Mouse (Mus musculus): ENCODE measurements at regions not wholly inside any gene's neighbourhood (a gene's known extent, or its start where the extent isn't known, plus 50 kb on each side); places are given as distances from the start of the nearest gene placed in this dataset.
A peak's percentile ranks its signal among the peaks of the same experiment; 100 is the strongest.

DNA sequence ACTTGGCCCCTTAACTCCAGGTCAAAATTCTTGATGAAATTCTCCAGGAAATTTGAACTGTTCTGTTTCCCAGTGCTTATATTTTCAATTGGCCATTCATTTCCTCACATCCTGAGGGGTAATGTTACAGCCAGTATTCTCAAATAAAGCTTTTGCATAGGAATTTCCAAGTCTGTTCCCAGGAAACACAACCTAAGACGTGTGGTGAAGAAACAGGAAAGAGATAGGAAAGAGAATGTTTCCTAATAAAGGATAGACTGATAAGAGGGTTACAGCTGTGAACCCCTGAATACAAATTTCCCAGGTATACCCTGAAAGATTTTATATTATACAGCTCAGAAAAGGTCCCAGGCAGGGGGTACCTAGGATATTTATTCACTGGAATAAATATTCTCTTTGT lies 108.0 kb upstream of the Slc22a22 start:
- no peaks in the 10 kb centered on the region for H3K36me3 ChIP-seq (replicated peaks)
- H3K4me3 ChIP-seq (ENCODE audit: low read depth, low read length) = no peak overlapping the region
- no peaks in the 10 kb centered on the region for H3K4me1 ChIP-seq (ENCODE audit: insufficient read depth, low read depth, low read length)
- ATAC-seq (ENCODE audit: extremely low read depth, insufficient number of reproducible peaks, low FRiP score, poor library complexity, severe bottlenecking) = no peak
- TF ChIP-seq TAL1 (conservative IDR thresholded peaks at IDR 0.05; ENCODE audit: low read depth, low read length) = no peak
- no peak for TF ChIP-seq GATA1 (IDR thresholded peaks at IDR 0.05; ENCODE audit: borderline replicate concordance, low read length)
- TF ChIP-seq GATA2 (IDR thresholded peaks at IDR 0.05; ENCODE audit: borderline replicate concordance, low read depth, low read length) = no peak
- no peak for TF ChIP-seq CTCF (IDR thresholded peaks at IDR 0.05; ENCODE audit: low read depth, low read length)
- TF ChIP-seq POLR2AphosphoS5 (IDR thresholded peaks at IDR 0.05; ENCODE audit: insufficient replicate concordance, low read depth, low read length) = no peak
- no peaks in the 10 kb centered on the region for H3K27me3 ChIP-seq (ENCODE audit: insufficient read depth, low read length)
- DNase-seq (ENCODE audit: low spot score) = no peak
- no peaks in the 10 kb centered on the region for H3K9me3 ChIP-seq (replicated peaks)

DNA sequence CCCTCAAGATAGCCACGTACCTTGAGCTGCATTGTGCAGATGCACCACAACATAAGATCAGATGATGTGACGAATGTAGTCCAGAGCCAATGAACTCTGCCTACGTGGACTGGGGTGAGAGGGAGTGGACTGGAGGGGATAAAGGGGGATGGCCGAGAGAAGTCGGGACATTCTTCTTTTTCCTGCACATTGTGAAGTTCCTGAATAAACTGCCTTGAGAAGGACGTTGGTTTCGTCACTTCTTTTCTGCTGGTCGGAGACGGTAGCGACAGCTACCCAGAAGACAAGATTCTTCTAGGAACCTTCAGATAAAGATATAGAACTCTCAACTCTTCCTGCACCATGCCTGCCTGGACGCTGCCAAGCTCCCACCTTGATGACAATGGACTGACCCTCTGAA lies 107.1 kb upstream of the Slc22a22 start:
- no peak for TF ChIP-seq CTCF (IDR thresholded peaks at IDR 0.05; ENCODE audit: low read depth, low read length)
- no peak for TF ChIP-seq GATA2 (IDR thresholded peaks at IDR 0.05; ENCODE audit: borderline replicate concordance, low read depth, low read length)
- Histone ChIP-seq H3K27me3 (ENCODE audit: insufficient read depth, low read length) (no peaks in the 10 kb centered on the region), H3K4me3 (ENCODE audit: low read depth, low read length) (no peak overlapping the region), H3K36me3 (replicated peaks) (no peaks in the 10 kb centered on the region), H3K9me3 (replicated peaks) (no peaks in the 10 kb centered on the region), H3K4me1 (ENCODE audit: insufficient read depth, low read depth, low read length) (no peaks in the 10 kb centered on the region)
- ATAC-seq (ENCODE audit: extremely low read depth, insufficient number of reproducible peaks, low FRiP score, poor library complexity, severe bottlenecking) (no peak), DNase-seq (ENCODE audit: low spot score) (no peak)

DNA sequence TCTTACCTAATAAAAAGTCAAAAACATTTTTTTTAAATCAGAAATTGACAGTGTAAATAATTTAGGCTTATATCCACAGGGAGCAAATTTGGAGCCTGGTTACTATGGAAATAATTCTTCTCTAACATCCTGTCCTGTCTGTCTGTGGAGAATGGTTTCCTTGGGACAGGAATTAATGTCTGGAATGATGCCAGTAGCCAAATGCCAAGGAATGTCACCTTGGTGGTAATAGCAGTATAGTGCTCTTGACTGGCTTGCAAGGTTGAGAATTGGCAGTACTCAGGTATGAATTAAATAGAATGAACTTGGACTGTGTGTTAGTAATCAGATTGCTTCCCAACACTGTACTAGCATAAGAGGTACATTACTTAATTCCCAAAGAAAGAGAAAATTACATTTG lies 103.8 kb upstream of the Slc22a22 start:
- Histone ChIP-seq H3K36me3 (replicated peaks) (no peaks in the 10 kb centered on the region), H3K4me3 (ENCODE audit: low read depth, low read length) (no peak overlapping the region), H3K27me3 (ENCODE audit: insufficient read depth, low read length) (no peaks in the 10 kb centered on the region), H3K9me3 (replicated peaks) (no peaks in the 10 kb centered on the region), H3K4me1 (ENCODE audit: insufficient read depth, low read depth, low read length) (no peaks in the 10 kb centered on the region)
- DNase-seq (ENCODE audit: low spot score) (no peak), ATAC-seq (ENCODE audit: extremely low read depth, insufficient number of reproducible peaks, low FRiP score, poor library complexity, severe bottlenecking) (no peak)
- TF ChIP-seq CTCF (IDR thresholded peaks at IDR 0.05; ENCODE audit: low read depth, low read length) (no peak), POLR2AphosphoS5 (IDR thresholded peaks at IDR 0.05; ENCODE audit: insufficient replicate concordance, low read depth, low read length) (no peak), GATA2 (IDR thresholded peaks at IDR 0.05; ENCODE audit: borderline replicate concordance, low read depth, low read length) (no peak), GATA1 (IDR thresholded peaks at IDR 0.05; ENCODE audit: borderline replicate concordance, low read length) (no peak), TAL1 (conservative IDR thresholded peaks at IDR 0.05; ENCODE audit: low read depth, low read length) (no peak)

DNA sequence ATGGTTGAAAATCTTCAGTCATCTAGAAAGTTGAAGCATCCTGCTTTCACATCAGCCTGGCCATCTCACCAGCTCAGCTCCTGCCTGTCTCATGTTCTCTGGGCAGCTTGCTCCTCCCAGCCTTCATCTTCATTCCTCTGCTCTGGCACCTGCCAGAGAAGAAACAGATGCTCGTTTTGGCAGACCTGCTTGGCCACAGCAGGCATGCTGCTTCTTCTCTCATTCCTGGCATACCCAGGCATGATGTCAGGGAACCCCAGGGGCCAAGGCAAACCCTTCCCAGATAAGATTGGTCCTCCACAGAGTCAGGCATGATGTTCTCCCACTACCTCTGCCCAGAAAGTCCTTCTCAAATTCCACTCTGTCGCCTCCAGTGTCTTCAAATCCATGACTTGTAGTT lies 101.4 kb upstream of the Slc22a22 start:
- no peaks in the 10 kb centered on the region for H3K36me3 ChIP-seq (replicated peaks)
- H3K4me3 ChIP-seq (ENCODE audit: low read depth, low read length) = no peak overlapping the region
- H3K4me1 ChIP-seq (ENCODE audit: insufficient read depth, low read depth, low read length) = no peaks in the 10 kb centered on the region
- DNase-seq (ENCODE audit: low spot score) = no peak
- ATAC-seq (ENCODE audit: extremely low read depth, insufficient number of reproducible peaks, low FRiP score, poor library complexity, severe bottlenecking) = no peak
- H3K9me3 ChIP-seq (replicated peaks) = no peaks in the 10 kb centered on the region
- no peaks in the 10 kb centered on the region for H3K27me3 ChIP-seq (ENCODE audit: insufficient read depth, low read length)
- TF ChIP-seq GATA2 (IDR thresholded peaks at IDR 0.05; ENCODE audit: borderline replicate concordance, low read depth, low read length) (no peak), POLR2AphosphoS5 (IDR thresholded peaks at IDR 0.05; ENCODE audit: insufficient replicate concordance, low read depth, low read length) (no peak), CTCF (IDR thresholded peaks at IDR 0.05; ENCODE audit: low read depth, low read length) (no peak), TAL1 (conservative IDR thresholded peaks at IDR 0.05; ENCODE audit: low read depth, low read length) (no peak), GATA1 (IDR thresholded peaks at IDR 0.05; ENCODE audit: borderline replicate concordance, low read length) (no peak)

DNA sequence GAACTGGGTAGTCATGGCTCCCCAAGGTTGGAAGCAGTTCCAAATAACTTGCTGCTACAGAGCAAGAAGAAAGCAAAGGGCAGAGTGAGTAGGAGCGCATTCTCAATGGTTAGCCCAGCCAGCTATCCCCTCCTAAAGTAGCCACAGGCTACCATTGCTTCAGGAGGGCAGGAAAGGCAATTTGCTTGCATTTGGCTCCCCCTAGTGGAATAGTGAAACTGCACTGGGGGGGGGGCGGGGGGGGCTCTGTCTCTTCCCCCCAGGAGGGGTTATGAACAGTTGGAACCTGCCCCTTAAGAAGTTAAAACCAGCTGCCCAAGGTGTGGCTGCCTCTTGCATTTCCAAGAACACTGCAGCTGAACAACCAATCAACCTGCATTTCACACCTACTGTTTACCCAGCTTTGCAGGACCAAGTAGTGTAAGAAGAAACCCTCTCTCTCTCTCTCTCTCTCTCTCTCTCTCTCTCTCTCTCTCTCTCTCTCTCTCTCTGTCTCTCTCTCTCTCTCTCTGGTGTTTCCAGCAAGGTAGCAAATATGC lies 96.7 kb upstream of the Slc22a22 start:
- H3K36me3 ChIP-seq (replicated peaks) = no peaks in the 10 kb centered on the region
- no peaks in the 10 kb centered on the region for H3K9me3 ChIP-seq (replicated peaks)
- no peak overlapping the region for H3K4me3 ChIP-seq (ENCODE audit: low read depth, low read length)
- TF ChIP-seq TAL1 (conservative IDR thresholded peaks at IDR 0.05; ENCODE audit: low read depth, low read length) (no peak), CTCF (IDR thresholded peaks at IDR 0.05; ENCODE audit: low read depth, low read length) (no peak; the same call in 1 of the 2 replicates), GATA2 (IDR thresholded peaks at IDR 0.05; ENCODE audit: borderline replicate concordance, low read depth, low read length) (no peak), GATA1 (IDR thresholded peaks at IDR 0.05; ENCODE audit: borderline replicate concordance, low read length) (no peak)
- ATAC-seq (ENCODE audit: extremely low read depth, insufficient number of reproducible peaks, low FRiP score, poor library complexity, severe bottlenecking) (no peak), DNase-seq (ENCODE audit: low spot score) (peak; percentile 2)
- H3K27me3 ChIP-seq (ENCODE audit: insufficient read depth, low read length) = no peaks in the 10 kb centered on the region
- H3K4me1 ChIP-seq (ENCODE audit: insufficient read depth, low read depth, low read length) = no peaks in the 10 kb centered on the region

DNA sequence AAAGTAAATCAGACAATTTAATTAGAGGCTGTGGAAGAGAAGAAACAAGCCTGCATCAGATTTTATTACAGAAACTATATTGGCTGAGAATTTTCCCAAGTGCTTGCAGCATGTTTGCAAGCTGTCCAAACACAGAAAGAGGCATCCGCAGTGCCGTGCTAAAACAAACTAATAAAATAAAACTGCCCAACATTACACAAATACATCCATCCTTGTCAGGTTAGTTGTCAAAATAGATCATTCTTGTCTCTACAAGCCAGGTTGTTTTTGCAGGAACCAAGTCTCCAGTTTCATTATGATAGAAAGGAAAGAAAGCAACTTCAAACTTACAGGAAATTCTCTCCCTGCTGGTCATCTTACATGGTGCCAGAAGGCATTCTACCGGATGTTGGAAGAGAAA lies 95.0 kb upstream of the Slc22a22 start:
- Histone ChIP-seq H3K4me1 (ENCODE audit: insufficient read depth, low read depth, low read length) (no peaks in the 10 kb centered on the region), H3K27me3 (ENCODE audit: insufficient read depth, low read length) (no peaks in the 10 kb centered on the region), H3K9me3 (replicated peaks) (no peaks in the 10 kb centered on the region), H3K36me3 (replicated peaks) (no peaks in the 10 kb centered on the region), H3K4me3 (ENCODE audit: low read depth, low read length) (no peak overlapping the region)
- DNase-seq (ENCODE audit: low spot score) (no peak), ATAC-seq (ENCODE audit: extremely low read depth, insufficient number of reproducible peaks, low FRiP score, poor library complexity, severe bottlenecking) (no peak)
- TF ChIP-seq POLR2AphosphoS5 (IDR thresholded peaks at IDR 0.05; ENCODE audit: insufficient replicate concordance, low read depth, low read length) = no peak
- TF ChIP-seq CTCF (IDR thresholded peaks at IDR 0.05; ENCODE audit: low read depth, low read length) = no peak
- no peak for TF ChIP-seq TAL1 (conservative IDR thresholded peaks at IDR 0.05; ENCODE audit: low read depth, low read length)
- no peak for TF ChIP-seq GATA1 (IDR thresholded peaks at IDR 0.05; ENCODE audit: borderline replicate concordance, low read length)
- no peak for TF ChIP-seq GATA2 (IDR thresholded peaks at IDR 0.05; ENCODE audit: borderline replicate concordance, low read depth, low read length)

Measured in G1E (cell line).